Mouse (Mus musculus): Measurements from ENCODE around the gene Lztr1. TPM values are rescaled to one million over a fixed set of nuclear protein-coding genes. Genes with fewer than 3 reads are reported as not detected.
A peak's percentile ranks its signal among the peaks of the same experiment; 100 is the strongest.
"Not testable (repeated sequence)": the region's sequence is repeated elsewhere in the genome, so short reads cannot be mapped to it uniquely, and the experiment has no call there.

Gene Lztr1
- polyA plus RNA-seq, 1 experiment from 2014 or later, result 77.7 TPM

DNA sequence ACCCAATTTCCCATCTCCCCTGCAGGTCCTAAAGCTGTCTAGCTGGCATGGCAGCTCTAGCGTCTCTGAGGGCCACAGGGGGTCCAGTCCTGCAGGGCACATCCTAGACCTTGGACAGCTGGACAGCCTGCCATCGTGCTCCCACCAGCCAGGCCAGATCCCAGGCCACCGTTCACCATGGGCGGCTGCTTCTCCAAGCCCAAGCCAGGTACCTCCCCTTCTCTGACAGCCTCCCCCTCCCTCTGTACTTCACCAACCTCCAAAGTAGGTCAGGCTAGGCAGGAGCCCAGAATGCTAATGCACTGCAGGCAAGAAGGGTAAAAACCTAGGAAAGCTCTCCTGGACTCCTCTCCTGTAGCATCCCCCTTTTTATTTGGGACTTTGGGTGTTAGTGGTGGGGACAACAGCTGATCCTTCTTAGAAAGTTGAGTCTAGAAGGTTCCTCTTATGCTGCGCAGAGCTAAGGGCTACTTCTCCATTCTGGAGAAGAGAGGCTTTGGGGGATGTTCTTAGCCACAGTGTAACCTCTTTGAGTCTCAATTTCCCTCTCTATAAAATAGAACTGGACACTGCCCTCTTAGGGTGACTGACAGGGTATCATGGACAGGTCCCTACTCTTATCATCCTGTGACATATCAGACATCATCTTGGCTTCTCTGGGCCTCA is 16.5 kb upstream of the Lztr1 start:
- H3K4me3 ChIP-seq (ENCODE audit: low read depth, low read length), result no peak overlapping the region
- DNase-seq (ENCODE audit: low spot score), result no peak
- no peak overlapping the region for H3K9ac ChIP-seq (replicated peaks; ENCODE audit: low read length)
- WGBS, result 75% methylated on average over 5 of the region's 5 CpGs
- ATAC-seq (replicated peaks; ENCODE audit: insufficient number of reproducible peaks, low FRiP score, low TSS enrichment, low read depth), result no peak
- H3K4me1 ChIP-seq (ENCODE audit: control insufficient read depth, insufficient read depth, low read length), result peaks cover 3% of the 10 kb centered on the region; the same call in 1 of the 2 replicates
- peaks cover 3% of the 10 kb centered on the region for H3K27me3 ChIP-seq (ENCODE audit: control insufficient read depth, insufficient read depth, low read length)
- H3K36me3 ChIP-seq (replicated peaks; ENCODE audit: control insufficient read depth, insufficient read depth, low read depth, low read length), result no peaks in the 10 kb centered on the region
- no peak overlapping the region for H3K4me2 ChIP-seq (ENCODE audit: low read depth, low read length)
- H3K9me3 ChIP-seq (replicated peaks; ENCODE audit: control insufficient read depth, low read length), result no peaks in the 10 kb centered on the region
- H3K27ac ChIP-seq (replicated peaks; ENCODE audit: low read depth, low read length), result no peak overlapping the region

GRCm38 (mm10) chr16:17496499-17497305 is 11.8 kb upstream of the Lztr1 start:
- WGBS, result 65% methylated on average over 2 of the region's 2 CpGs
- Histone ChIP-seq H3K9me3 (replicated peaks; ENCODE audit: control insufficient read depth, low read length) (no peaks in the 10 kb centered on the region), H3K4me2 (ENCODE audit: low read depth, low read length) (no peak overlapping the region), H3K27me3 (ENCODE audit: control insufficient read depth, insufficient read depth, low read length) (no peaks in the 10 kb centered on the region), H3K36me3 (replicated peaks; ENCODE audit: control insufficient read depth, insufficient read depth, low read depth, low read length) (no peaks in the 10 kb centered on the region), H3K9ac (replicated peaks; ENCODE audit: low read length) (no peak overlapping the region), H3K4me3 (ENCODE audit: low read depth, low read length) (no peak overlapping the region), H3K27ac (replicated peaks; ENCODE audit: low read depth, low read length) (no peak overlapping the region), H3K4me1 (ENCODE audit: control insufficient read depth, insufficient read depth, low read length) (no peaks in the 10 kb centered on the region)
- DNase-seq (ENCODE audit: low spot score) (no peak), ATAC-seq (replicated peaks; ENCODE audit: insufficient number of reproducible peaks, low FRiP score, low TSS enrichment, low read depth) (no peak)

GRCm38 (mm10) chr16:17499249-17499883 is 9.1 kb upstream of the Lztr1 start:
- Histone ChIP-seq H3K9ac (replicated peaks; ENCODE audit: low read length) (no peak overlapping the region), H3K36me3 (replicated peaks; ENCODE audit: control insufficient read depth, insufficient read depth, low read depth, low read length) (no peaks in the 10 kb centered on the region), H3K4me3 (ENCODE audit: low read depth, low read length) (no peak overlapping the region), H3K4me2 (ENCODE audit: low read depth, low read length) (no peak overlapping the region), H3K27me3 (ENCODE audit: control insufficient read depth, insufficient read depth, low read length) (no peaks in the 10 kb centered on the region), H3K27ac (replicated peaks; ENCODE audit: low read depth, low read length) (no peak overlapping the region), H3K9me3 (replicated peaks; ENCODE audit: control insufficient read depth, low read length) (no peaks in the 10 kb centered on the region), H3K4me1 (ENCODE audit: control insufficient read depth, insufficient read depth, low read length) (no peaks in the 10 kb centered on the region)
- DNase-seq (ENCODE audit: low spot score) (peak; percentile 19), ATAC-seq (replicated peaks; ENCODE audit: insufficient number of reproducible peaks, low FRiP score, low TSS enrichment, low read depth) (peak; percentile 73)
- 22% methylated on average over 10 of the region's 10 CpGs for WGBS

DNA sequence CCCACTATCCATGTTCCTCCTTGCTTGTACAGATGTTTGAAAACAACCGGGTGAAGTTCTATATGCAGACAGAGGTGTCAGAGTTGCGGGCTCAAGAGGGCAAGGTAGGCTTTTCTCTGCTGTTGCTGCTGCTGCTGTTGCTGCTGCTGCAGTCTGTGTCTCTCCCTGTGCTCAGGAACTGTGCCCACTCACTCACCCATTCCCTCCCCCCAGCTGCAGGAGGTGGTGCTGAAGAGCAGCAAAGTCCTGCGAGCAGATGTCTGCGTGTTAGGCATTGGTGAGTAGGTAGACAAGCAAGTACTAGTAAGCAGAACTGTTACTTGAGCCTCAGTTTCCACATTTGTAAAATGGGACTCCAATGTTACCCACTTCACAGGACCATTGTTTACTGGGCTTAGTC is 5.8 kb upstream of the Lztr1 start:
- H3K4me2 ChIP-seq (ENCODE audit: low read depth, low read length), result no peak overlapping the region
- DNase-seq (ENCODE audit: low spot score), result no peak
- H3K9ac ChIP-seq (replicated peaks; ENCODE audit: low read length), result no peak overlapping the region
- no peak overlapping the region for H3K27ac ChIP-seq (replicated peaks; ENCODE audit: low read depth, low read length)
- no peak overlapping the region for H3K4me3 ChIP-seq (ENCODE audit: low read depth, low read length)
- no peak for ATAC-seq (replicated peaks; ENCODE audit: insufficient number of reproducible peaks, low FRiP score, low TSS enrichment, low read depth)
- H3K36me3 ChIP-seq (replicated peaks; ENCODE audit: control insufficient read depth, insufficient read depth, low read depth, low read length), result no peaks in the 10 kb centered on the region
- H3K4me1 ChIP-seq (ENCODE audit: control insufficient read depth, insufficient read depth, low read length), result no peaks in the 10 kb centered on the region
- H3K9me3 ChIP-seq (replicated peaks; ENCODE audit: control insufficient read depth, low read length), result no peaks in the 10 kb centered on the region
- no peaks in the 10 kb centered on the region for H3K27me3 ChIP-seq (ENCODE audit: control insufficient read depth, insufficient read depth, low read length)
- WGBS, result 80% methylated on average over 4 of the region's 4 CpGs

DNA sequence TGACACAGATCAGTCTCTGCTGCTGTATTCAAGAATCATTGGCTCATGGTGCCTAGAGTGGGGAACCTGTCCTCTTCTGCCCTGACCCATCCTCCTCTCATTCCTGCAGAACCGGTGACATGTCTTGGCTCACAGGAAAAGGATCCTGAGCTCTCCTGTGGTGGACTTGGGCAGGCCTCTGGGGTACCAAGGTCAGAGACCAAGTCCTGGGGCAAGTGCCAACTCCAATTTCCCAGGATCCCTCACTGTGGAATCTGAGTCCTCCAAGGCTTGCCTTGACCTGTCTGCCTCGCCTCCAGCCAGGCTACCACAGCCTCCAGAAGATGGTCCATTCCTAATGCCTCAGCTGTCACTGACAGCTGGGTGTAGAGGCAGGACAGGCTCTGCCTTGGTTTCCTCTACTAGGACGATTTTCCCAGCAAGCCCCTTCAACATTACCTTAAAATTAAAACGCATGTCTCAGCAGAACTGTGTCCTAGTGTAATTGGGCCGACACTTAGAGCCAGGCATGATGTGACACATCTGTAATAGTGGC is 1.4 kb upstream of the Lztr1 start:
- H3K9me3 ChIP-seq (replicated peaks; ENCODE audit: control insufficient read depth, low read length), result no peaks in the 10 kb centered on the region
- no peaks in the 10 kb centered on the region for H3K27me3 ChIP-seq (ENCODE audit: control insufficient read depth, insufficient read depth, low read length)
- 80% methylated on average over 5 of the region's 5 CpGs for WGBS
- H3K9ac ChIP-seq (replicated peaks; ENCODE audit: low read length), result no peak overlapping the region
- ATAC-seq (replicated peaks; ENCODE audit: insufficient number of reproducible peaks, low FRiP score, low TSS enrichment, low read depth) (no peak), DNase-seq (ENCODE audit: low spot score) (no peak)
- no peak overlapping the region for H3K27ac ChIP-seq (replicated peaks; ENCODE audit: low read depth, low read length)
- H3K4me1 ChIP-seq (ENCODE audit: control insufficient read depth, insufficient read depth, low read length), result no peaks in the 10 kb centered on the region
- H3K4me2 ChIP-seq (ENCODE audit: low read depth, low read length), result no peak overlapping the region
- H3K4me3 ChIP-seq (ENCODE audit: low read depth, low read length), result no peak overlapping the region
- H3K36me3 ChIP-seq (replicated peaks; ENCODE audit: control insufficient read depth, insufficient read depth, low read depth, low read length), result no peaks in the 10 kb centered on the region

DNA sequence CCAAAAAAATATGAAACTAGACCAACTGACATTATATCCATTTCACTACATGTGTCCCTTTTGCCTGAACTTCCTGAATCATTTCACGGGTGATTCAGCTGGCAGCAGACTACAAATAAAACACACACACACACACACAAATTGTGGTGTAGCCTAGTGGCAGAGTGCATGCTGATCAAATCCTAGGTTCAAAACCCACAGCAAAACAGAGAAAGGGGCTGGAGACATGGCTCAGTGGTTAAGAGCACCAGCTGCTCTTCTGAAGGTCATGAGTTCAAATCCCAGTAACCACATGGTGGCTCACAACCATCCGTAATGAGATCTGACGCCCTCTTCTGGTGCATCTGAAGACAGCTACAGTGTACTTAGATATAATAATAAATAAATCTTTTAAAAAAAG is 457 bp upstream of the Lztr1 start:
- H3K4me1 ChIP-seq (ENCODE audit: control insufficient read depth, insufficient read depth, low read length); H3K9me3 ChIP-seq (replicated peaks; ENCODE audit: control insufficient read depth, low read length); ATAC-seq (replicated peaks; ENCODE audit: insufficient number of reproducible peaks, low FRiP score, low TSS enrichment, low read depth); H3K36me3 ChIP-seq (replicated peaks; ENCODE audit: control insufficient read depth, insufficient read depth, low read depth, low read length); H3K27me3 ChIP-seq (ENCODE audit: control insufficient read depth, insufficient read depth, low read length); DNase-seq (ENCODE audit: low spot score): not testable (repeated sequence)
- H3K4me2 ChIP-seq (ENCODE audit: low read depth, low read length), result peak overlapping the region; percentile 67
- 0 out of 2 replicates have a peak overlapping the region, but pooled peaks have one; percentile 78 for H3K27ac ChIP-seq (replicated peaks; ENCODE audit: low read depth, low read length)
- H3K9ac ChIP-seq (replicated peaks; ENCODE audit: low read length), result peak overlapping the region; percentile 86
- peak overlapping the region; percentile 77 for H3K4me3 ChIP-seq (ENCODE audit: low read depth, low read length)
- 32% methylated on average over 3 of the region's 3 CpGs for WGBS

- no peaks in the 10 kb centered on the region for H3K4me1 ChIP-seq (ENCODE audit: control insufficient read depth, insufficient read depth, low read length)
- peak overlapping the region; percentile 77 for H3K4me3 ChIP-seq (ENCODE audit: low read depth, low read length)
- peak overlapping the region; percentile 86 for H3K9ac ChIP-seq (replicated peaks; ENCODE audit: low read length)
- peak overlapping the region; percentile 67 for H3K4me2 ChIP-seq (ENCODE audit: low read depth, low read length)
- no peaks in the 10 kb centered on the region for H3K27me3 ChIP-seq (ENCODE audit: control insufficient read depth, insufficient read depth, low read length)
- ATAC-seq (replicated peaks; ENCODE audit: insufficient number of reproducible peaks, low FRiP score, low TSS enrichment, low read depth) (peak; percentile 4; the same call in 1 of the 2 replicates), DNase-seq (ENCODE audit: low spot score) (peak; percentile 20)
- peaks cover 5% of the 10 kb centered on the region; the same call in 1 of the 2 replicates for H3K36me3 ChIP-seq (replicated peaks; ENCODE audit: control insufficient read depth, insufficient read depth, low read depth, low read length)
- 13% methylated on average over 9 of the region's 9 CpGs for WGBS
- peak overlapping the region; percentile 78; the same call in 1 of the 2 replicates for H3K27ac ChIP-seq (replicated peaks; ENCODE audit: low read depth, low read length)
- H3K9me3 ChIP-seq (replicated peaks; ENCODE audit: control insufficient read depth, low read length), result no peaks in the 10 kb centered on the region
These were observed 731 bp downstream of the Lztr1 start for GRCm38 (mm10) chr16:17509240-17509597.

All from embryonic facial prominence, embryonic 11.5 days (tissue).